Mouse (Mus musculus): Measurements from ENCODE around the gene Ptn.

GRCm38 (mm10) chr6:36766941-36767340 lies 43.1 kb downstream of the Ptn start:
- TF ChIP-seq MYOD1 (IDR thresholded peaks at IDR 0.05; ENCODE audit: control insufficient read depth in 1 of 3, insufficient read length in 2 of 3, low read depth in 2 of 3), result no peak
- TF ChIP-seq POLR2A (IDR thresholded peaks at IDR 0.05; ENCODE audit: insufficient read length, low read depth), result no peak
- TF ChIP-seq MYOG (IDR thresholded peaks at IDR 0.05; ENCODE audit: control insufficient read depth in 1 of 3, insufficient read depth in 1 of 3, insufficient read length in 2 of 3, low read depth in 2 of 3), result no peak
- no peak for TF ChIP-seq POLR2AphosphoS2 (IDR thresholded peaks at IDR 0.05; ENCODE audit: insufficient read length, low read depth)
- no peak for TF ChIP-seq MAX (IDR thresholded peaks at IDR 0.05; ENCODE audit: low read depth)
- no peak for TF ChIP-seq E2F4 (IDR thresholded peaks at IDR 0.05; ENCODE audit: insufficient read depth)
- no peak for TF ChIP-seq TCF12 (IDR thresholded peaks at IDR 0.05; ENCODE audit: insufficient read depth, poor library complexity, severe bottlenecking)
